Mouse (Mus musculus) kidney, embryonic 14.5 days (tissue): ENCODE measurements at regions not wholly inside any gene's neighbourhood (a gene's known extent, or its start where the extent isn't known, plus 50 kb on each side); places are given as distances from the start of the nearest gene placed in this dataset.
A peak's percentile ranks its signal among the peaks of the same experiment; 100 is the strongest.

Experiments used
- ATAC-seq: fragments of 200-750 bp; cut with Nextera tagmentation; 2 replicates; pipeline ENCODE4 v1.8.0; 2017; ENCODE audit warnings: moderate number of reproducible peaks, mild to moderate bottlenecking, moderate TSS enrichment, moderate library complexity; ENCODE audit not compliant: low FRiP score, low TSS enrichment
- H3K27ac ChIP-seq: fragments of 300-500 bp; sonication (generic); 2 replicates; pipeline ENCODE4 v1.5.1; 2014; ENCODE audit warnings: low read depth, mild to moderate bottlenecking, low read length, moderate library complexity, mixed read lengths
- H3K27me3 ChIP-seq: fragments of 300-500 bp; sonication (generic); 2 replicates; pipeline ENCODE4 v1.6.1; 2014; ENCODE audit warnings: mild to moderate bottlenecking, low read length; ENCODE audit not compliant: control insufficient read depth, insufficient read depth
- H3K36me3 ChIP-seq: fragments of 300-500 bp; sonication (generic); 2 replicates; pipeline ENCODE4 v1.6.1; 2014; ENCODE audit warnings: low read length, mixed read lengths; ENCODE audit not compliant: control insufficient read depth, insufficient read depth
- H3K4me1 ChIP-seq: fragments of 300-500 bp; sonication (generic); 2 replicates; pipeline ENCODE4 v1.6.1; 2014; ENCODE audit warnings: low read length, mixed read lengths; ENCODE audit not compliant: control insufficient read depth, insufficient read depth
- H3K4me2 ChIP-seq: fragments of 300-500 bp; sonication (generic); replicated peaks from 2 replicates; pipeline ENCODE4 v1.6.1; 2014; ENCODE audit warnings: low read depth, mild to moderate bottlenecking, low read length
- H3K4me3 ChIP-seq: fragments of 300-500 bp; sonication (generic); 2 replicates; pipeline ENCODE4 v1.5.1; 2014; ENCODE audit warnings: mild to moderate bottlenecking, low read length
- H3K9ac ChIP-seq: fragments of 300-500 bp; sonication (generic); 2 replicates; pipeline ENCODE4 v1.6.1; 2014; ENCODE audit warnings: low read depth, mild to moderate bottlenecking, low read length, moderate library complexity
- H3K9me3 ChIP-seq: fragments of 300-500 bp; sonication (generic); 2 replicates; pipeline ENCODE4 v1.6.1; 2016; ENCODE audit warnings: low read length; ENCODE audit not compliant: control insufficient read depth
- WGBS: fragments of 180-500 bp; shearing (Covaris S2); extraction: QIAGEN DNeasy Blood & Tissue Kit; methylation state at CpG from one replicate; pipeline ENCODE4 v1.1.7; 2014; 5-methylcytosine and 5-hydroxymethylcytosine counted together

- H3K27me3 ChIP-seq, result no peaks in the 10 kb centered on the region
- no peak overlapping the region for H3K4me3 ChIP-seq
- 3% methylated on average over 1 of the region's 1 CpGs for WGBS
- peak; percentile 64; the same call in 1 of the 2 replicates for ATAC-seq
- no peaks in the 10 kb centered on the region for H3K4me1 ChIP-seq
- no peaks in the 10 kb centered on the region for H3K9me3 ChIP-seq
- no peak overlapping the region for H3K27ac ChIP-seq
- no peak overlapping the region for H3K9ac ChIP-seq
- no peak overlapping the region for H3K4me2 ChIP-seq
- no peaks in the 10 kb centered on the region for H3K36me3 ChIP-seq
These were observed 584.2 kb upstream of the Nr2f1 start for GRCm38 (mm10) chr13:78783591-78784240.
